Mouse (Mus musculus) CD4-positive, CD25-positive, alpha-beta regulatory T cell, adult 9 weeks (primary cell): Measurements from ENCODE around the gene Scd4. TPM values are rescaled to one million over a fixed set of nuclear protein-coding genes. Genes with fewer than 3 reads are reported as not detected.

Experiments used
- polyA plus RNA-seq: library from polyadenylated mRNA; unstranded; fragments of 100-300 nt; shearing (Covaris generic); gene quantifications from one replicate; pipeline ENCODE4 v1.2.1, GENCODE M21; 2017

The Scd4 gene
- 0.47 TPM for polyA plus RNA-seq

DNA sequence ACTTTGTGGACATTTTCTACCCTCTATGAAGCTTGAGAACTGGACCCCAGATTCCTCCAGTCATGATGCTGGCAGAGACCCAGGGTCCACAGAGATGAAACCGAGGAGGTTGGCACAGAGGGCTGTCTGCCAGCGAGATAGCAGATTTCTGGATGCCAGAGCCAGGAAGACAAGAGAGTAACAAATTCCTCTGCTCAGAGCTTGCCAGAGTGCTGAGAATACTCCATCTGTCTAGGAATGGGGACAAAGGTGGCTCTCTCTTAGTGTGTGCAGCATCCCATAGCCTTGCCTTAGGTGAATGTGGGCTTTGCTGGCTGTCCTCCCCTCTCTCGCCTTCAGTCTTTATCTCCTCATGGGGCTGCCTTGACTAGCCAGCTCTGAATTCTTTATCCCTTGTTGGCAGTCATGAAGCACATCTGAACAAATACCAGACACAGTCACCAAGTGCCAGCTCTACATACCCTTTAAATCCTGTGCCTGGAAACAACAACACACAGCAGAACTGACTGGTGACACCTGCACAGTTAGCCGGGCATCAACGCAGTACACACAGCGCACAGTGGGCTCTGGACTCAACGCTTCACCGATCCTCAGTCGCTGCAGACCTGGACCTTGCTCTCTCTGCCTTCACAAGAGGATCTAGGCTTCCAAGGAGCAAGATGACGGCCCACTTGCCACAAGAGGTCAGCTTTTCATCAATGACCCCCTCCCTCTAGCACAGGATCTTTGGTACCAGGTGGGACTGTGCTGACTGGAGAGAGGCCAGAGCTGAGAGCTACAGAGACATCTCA lies at the start of gene Scd4:
Gene Scd4, plus strand, starts transcription at position 260 of the 791 bp plus-strand sequence.

DNA sequence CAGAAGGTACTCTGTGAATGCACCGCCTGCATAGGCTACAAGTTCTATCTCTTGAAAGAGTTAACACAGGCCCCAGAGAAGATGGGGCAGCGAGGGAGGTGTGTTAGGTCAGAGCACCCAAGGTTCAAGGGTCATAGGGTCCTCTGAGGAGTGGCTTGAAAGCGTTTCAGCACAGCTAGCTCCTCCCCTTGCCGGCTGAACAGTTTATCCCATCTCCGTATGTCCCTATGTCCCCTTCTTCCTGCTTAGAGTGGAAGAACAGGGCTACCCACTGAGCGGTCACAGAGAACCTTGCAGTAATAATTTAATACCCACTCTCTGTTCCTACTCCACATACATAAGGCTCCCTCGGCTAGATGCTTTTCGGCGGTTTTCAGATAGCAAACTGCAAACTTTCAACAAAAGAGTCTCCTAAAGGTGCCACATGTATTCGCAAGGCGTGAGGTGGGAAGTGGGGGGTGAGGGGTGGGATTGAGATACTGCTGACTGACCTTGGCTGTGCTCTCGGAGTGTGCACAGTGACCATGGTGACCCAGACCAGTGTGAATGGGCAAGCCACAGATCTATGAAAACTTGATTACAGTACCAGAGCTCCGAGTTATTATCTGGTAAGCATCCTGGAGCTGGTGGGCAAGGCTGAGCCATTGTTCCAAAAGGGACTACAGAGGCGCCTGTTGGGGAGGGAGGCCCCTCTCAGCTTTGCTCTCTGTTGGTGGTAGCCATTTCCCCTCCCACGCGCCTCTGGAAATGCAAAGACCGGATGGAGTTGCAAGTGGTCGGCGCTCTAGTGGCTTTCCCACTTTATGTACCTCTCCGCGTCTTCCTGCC lies 39.7 kb upstream of the Scd4 start, which contains the start of gene Scd2:
Gene Scd2, plus strand, starts transcription at position 734 of the 828 bp plus-strand sequence.

Other genes starting within 250 kb of the Scd4 start
- 25.3 TPM for gene Chuk, start 225.6 kb upstream of the Scd4 start, polyA plus RNA-seq
- gene Cwf19l1, start 197.2 kb upstream of the Scd4 start, polyA plus RNA-seq = 45.0 TPM
- 141 TPM for gene Bloc1s2, start 186.6 kb upstream of the Scd4 start, polyA plus RNA-seq
- not detected for gene Pkd2l1, start 140.7 kb upstream of the Scd4 start, polyA plus RNA-seq
- not detected for gene Scd3, start 129.8 kb upstream of the Scd4 start, polyA plus RNA-seq
- 59.0 TPM for gene Scd2, start 39.4 kb upstream of the Scd4 start, polyA plus RNA-seq
- 1.1 TPM for gene Scd1, start 74.8 kb downstream of the Scd4 start, polyA plus RNA-seq
- gene Wnt8b, start 160.4 kb downstream of the Scd4 start, polyA plus RNA-seq = not detected
- gene Sec31b, start 212.8 kb downstream of the Scd4 start, polyA plus RNA-seq = 5.3 TPM
- 11.4 TPM for gene Gm20538, start 219.7 kb downstream of the Scd4 start, polyA plus RNA-seq
- 369 TPM for gene Ndufb8, start 222.3 kb downstream of the Scd4 start, polyA plus RNA-seq
- gene Hif1an, start 229.8 kb downstream of the Scd4 start, polyA plus RNA-seq = 45.1 TPM